Mouse (Mus musculus): ENCODE measurements around the gene Tusc2. TPM values are rescaled to one million over a fixed set of nuclear protein-coding genes. Genes with fewer than 3 reads are reported as not detected.

Tusc2 gene
- total and polyA plus RNA-seq, 3 experiments: 36.2 to 48.9 TPM; not detected in 1

- Histone ChIP-seq H3K79me2 (ENCODE audit: control insufficient read depth, insufficient read depth, low read length, poor library complexity) (no peaks in the 10 kb centered on the region; the same call in 1 of the 2 replicates), H3K4me1 (ENCODE audit: control insufficient read depth in 1 of 2, insufficient read depth in 2 of 2, low read length in 2 of 2) (peaks cover 0 to 15% of the 10 kb centered on the region in 2 experiments; a peak in 2 of 4 replicates), H3K9ac (ENCODE audit: control insufficient read depth, low read depth, low read length, poor library complexity, severe bottlenecking) (no peak overlapping the region), H3K36me3 (ENCODE audit: control insufficient read depth in 1 of 2, insufficient read depth in 2 of 2, low read length in 2 of 2) (peaks cover 0 to 6% of the 10 kb centered on the region in 2 experiments; a peak in 3 of 4 replicates), H3K4me3 (ENCODE audit: control insufficient read depth in 1 of 2, insufficient read depth in 1 of 2, low read depth in 2 of 2, low read length in 2 of 2) (no peak overlapping the region), H3K9me3 (replicated peaks; ENCODE audit: insufficient read depth, low read length) (no peaks in the 10 kb centered on the region), H3K27me3 (ENCODE audit: control insufficient read depth in 1 of 2, insufficient read depth in 2 of 2, low read length in 2 of 2) (no peaks in the 10 kb centered on the region), H3K27ac (ENCODE audit: control insufficient read depth, low read depth, low read length) (no peak overlapping the region)
- DNase-seq (ENCODE audit: low read depth, low spot score): no peak
- TF ChIP-seq GATA1 (IDR thresholded peaks at IDR 0.05; ENCODE audit: low read depth, low read length) (no peak), BHLHE40 (IDR thresholded peaks at IDR 0.05; ENCODE audit: borderline replicate concordance, low read depth, low read length) (no peak), JUND (IDR thresholded peaks at IDR 0.05; ENCODE audit: low read depth, low read length) (no peak), EP300 (IDR thresholded peaks at IDR 0.05; ENCODE audit: low read depth in 1 of 2, low read length in 2 of 2) (no peak), TCF12 (IDR thresholded peaks at IDR 0.05; ENCODE audit: low read depth, low read length) (no peak), MXI1 (IDR thresholded peaks at IDR 0.05; ENCODE audit: low read depth, low read length) (no peak), NELFE (IDR thresholded peaks at IDR 0.05; ENCODE audit: low read depth, low read length) (no peak), POLR2AphosphoS2 (IDR thresholded peaks at IDR 0.05; ENCODE audit: low read length) (no peak)
These were observed 35.3 kb downstream of the Tusc2 start for GRCm38 (mm10) chr9:107598385-107598784.

GRCm38 (mm10) chr9:107599433-107599832 lies 36.4 kb downstream of the Tusc2 start:
- TF ChIP-seq RCOR1 (IDR thresholded peaks at IDR 0.05; ENCODE audit: low read depth, low read length) (no peak), CHD2 (IDR thresholded peaks at IDR 0.05; ENCODE audit: low read length) (no peak), MAX (IDR thresholded peaks at IDR 0.05; ENCODE audit: low read length) (no peak), POLR2AphosphoS5 (IDR thresholded peaks at IDR 0.05; ENCODE audit: borderline replicate concordance, low read depth, low read length) (no peak), SIN3A (IDR thresholded peaks at IDR 0.05; ENCODE audit: low read length) (no peak), MAZ (IDR thresholded peaks at IDR 0.05; ENCODE audit: low read depth, low read length) (no peak), KAT2A (conservative IDR thresholded peaks at IDR 0.05; ENCODE audit: low read depth, low read length) (no peak), SMC3 (IDR thresholded peaks at IDR 0.05; ENCODE audit: low read depth, low read length) (no peak), GABPA (IDR thresholded peaks at IDR 0.05; ENCODE audit: low read depth, low read length) (no peak)
- Histone ChIP-seq H3K4me1 (ENCODE audit: control insufficient read depth in 1 of 2, insufficient read depth in 2 of 2, low read length in 2 of 2) (peaks cover 0 to 18% of the 10 kb centered on the region in 2 experiments; a peak in 2 of 4 replicates), H3K36me3 (ENCODE audit: control insufficient read depth in 1 of 2, insufficient read depth in 2 of 2, low read length in 2 of 2) (peaks cover 0 to 6% of the 10 kb centered on the region in 2 experiments; a peak in 3 of 4 replicates), H3K4me3 (ENCODE audit: control insufficient read depth in 1 of 2, insufficient read depth in 1 of 2, low read depth in 2 of 2, low read length in 2 of 2) (no peak overlapping the region), H3K27ac (ENCODE audit: control insufficient read depth, low read depth, low read length) (no peak overlapping the region), H3K27me3 (ENCODE audit: control insufficient read depth in 1 of 2, insufficient read depth in 2 of 2, low read length in 2 of 2) (no peaks in the 10 kb centered on the region), H3K9ac (ENCODE audit: control insufficient read depth, low read depth, low read length, poor library complexity, severe bottlenecking) (no peak overlapping the region), H3K79me2 (ENCODE audit: control insufficient read depth, insufficient read depth, low read length, poor library complexity) (no peaks in the 10 kb centered on the region; the same call in 1 of the 2 replicates), H3K9me3 (replicated peaks; ENCODE audit: insufficient read depth, low read length) (no peaks in the 10 kb centered on the region)
- no peak for DNase-seq (ENCODE audit: low read depth, low spot score)

Data from MEL (cell line).